ENCODE assay signal across 26 mouse cellular contexts in genomic region chr6:120147411-120147810, GRCm38 (mm10). TPM values are rescaled to one million over a fixed set of nuclear protein-coding genes. Genes with fewer than 3 reads are reported as not detected.
DNase-seq lines count a peak whose midpoint lies in the region; ATAC-seq lines count a peak whose summit lies in the region.
"Had no signal": no experiment of that assay in that cellular context is flagged by ENCODE, and none has a peak within 500 bp of the region (broad histone marks: within the 10 kb centered on the region; RNA-seq: fewer than 3 reads in every experiment).

No protein-coding gene starts in this region.

- intact Hi-C loops in heart, postnatal 25 days (cut with DNase I), result no loop called here

- no peaks in the 10 kb centered on the region for H3K36me3 ChIP-seq in heart, embryonic 10.5 days
- H3K36me3 ChIP-seq in lung, embryonic 16.5 days (ENCODE audit: control insufficient read depth, insufficient read depth, low read length), result no peaks in the 10 kb centered on the region
- H3K36me3 ChIP-seq in heart, embryonic 13.5 days, result no peaks in the 10 kb centered on the region
- H3K36me3 ChIP-seq: embryonic facial prominence, embryonic 10.5 days; intestine, embryonic 15.5 days; kidney, embryonic 15.5 days; limb, embryonic 12.5 days; midbrain, embryonic 13.5 days had no signal

- peak overlapping the region; percentile 49 for H3K27ac ChIP-seq in heart, embryonic 10.5 days
- H3K27ac ChIP-seq in lung, embryonic 16.5 days (ENCODE audit: low read length), result peak overlapping the region; percentile 75
- peak overlapping the region; percentile 71 for H3K27ac ChIP-seq in heart, embryonic 13.5 days (replicated peaks)
- H3K27ac ChIP-seq: embryonic facial prominence, embryonic 10.5 days; intestine, embryonic 15.5 days; kidney, embryonic 15.5 days; limb, embryonic 12.5 days; midbrain, embryonic 13.5 days had no signal

- H3K9ac ChIP-seq in lung, embryonic 16.5 days (ENCODE audit: low read length), result 0 out of 2 replicates have a peak overlapping the region, but pooled peaks have one; percentile 6
- H3K9ac ChIP-seq in heart, embryonic 13.5 days, result no peak overlapping the region
- H3K9ac ChIP-seq: intestine, embryonic 15.5 days; kidney, embryonic 15.5 days; limb, embryonic 12.5 days; liver, postnatal 0 days; midbrain, embryonic 13.5 days had no signal

- H3K4me3 ChIP-seq in heart, embryonic 10.5 days, result no peak overlapping the region
- H3K4me3 ChIP-seq in lung, embryonic 16.5 days (ENCODE audit: low read length), result no peak overlapping the region
- H3K4me3 ChIP-seq in heart, embryonic 13.5 days, result no peak overlapping the region
- H3K4me3 ChIP-seq: embryonic facial prominence, embryonic 10.5 days; intestine, embryonic 15.5 days; kidney, embryonic 15.5 days; limb, embryonic 12.5 days; midbrain, embryonic 13.5 days had no signal

- 81% methylated on average over 8 of the region's 8 CpGs for WGBS in heart, embryonic 10.5 days
- WGBS in lung, embryonic 16.5 days, result 79% methylated on average over 8 of the region's 8 CpGs
- 67% methylated on average over 8 of the region's 8 CpGs for WGBS in heart, embryonic 13.5 days

- H3K9me3 ChIP-seq in heart, embryonic 10.5 days, result no peaks in the 10 kb centered on the region
- H3K9me3 ChIP-seq in lung, embryonic 16.5 days (ENCODE audit: control insufficient read depth, low read length), result no peaks in the 10 kb centered on the region
- no peaks in the 10 kb centered on the region for H3K9me3 ChIP-seq in heart, embryonic 13.5 days
- H3K9me3 ChIP-seq: embryonic facial prominence, embryonic 10.5 days; intestine, embryonic 15.5 days; kidney, embryonic 15.5 days; limb, embryonic 12.5 days; midbrain, embryonic 13.5 days had no signal

- no peak overlapping the region for H3K4me2 ChIP-seq in lung, embryonic 16.5 days (ENCODE audit: low read depth, low read length)
- no peak overlapping the region for H3K4me2 ChIP-seq in heart, embryonic 13.5 days
- H3K4me2 ChIP-seq: intestine, embryonic 15.5 days; kidney, embryonic 15.5 days; limb, embryonic 12.5 days; liver, embryonic 11.5 days; midbrain, embryonic 13.5 days had no signal

- H3K4me1 ChIP-seq in heart, embryonic 10.5 days, result peaks cover 61% of the 10 kb centered on the region
- peaks cover 29% of the 10 kb centered on the region for H3K4me1 ChIP-seq in lung, embryonic 16.5 days (replicated peaks; ENCODE audit: control insufficient read depth, insufficient read depth, low read length)
- peaks cover 67% of the 10 kb centered on the region for H3K4me1 ChIP-seq in heart, embryonic 13.5 days
- H3K4me1 ChIP-seq: intestine, embryonic 15.5 days; kidney, embryonic 15.5 days had no signal

- no peaks in the 10 kb centered on the region for H3K27me3 ChIP-seq in heart, embryonic 10.5 days (ENCODE audit: insufficient read depth, poor library complexity, severe bottlenecking)
- H3K27me3 ChIP-seq in lung, embryonic 16.5 days (ENCODE audit: control insufficient read depth, insufficient read depth, low read depth, low read length), result no peaks in the 10 kb centered on the region
- H3K27me3 ChIP-seq in heart, embryonic 13.5 days (replicated peaks), result no peaks in the 10 kb centered on the region
- H3K27me3 ChIP-seq: intestine, embryonic 15.5 days; kidney, embryonic 15.5 days; limb, embryonic 12.5 days; midbrain, embryonic 13.5 days had no signal

- no peak for DNase-seq in heart, embryonic 10.5 days (ENCODE audit: low spot score)
- no peak for DNase-seq in heart, postnatal 25 days (ENCODE audit: low spot score)
- DNase-seq in lung, postnatal 36 days, result no peak
- DNase-seq in retina, postnatal 1 day, result peak; percentile 42
- DNase-seq: adrenal gland, postnatal 14 days; cerebellum, adult 11 months; cerebellum, postnatal 10 days; layer of hippocampus, postnatal 36 days; liver, postnatal 0 days; right cerebral cortex, postnatal 14 days had no signal

- ATAC-seq in lung, embryonic 16.5 days (ENCODE audit: low read depth), result no peak
- no peak for ATAC-seq in heart, embryonic 13.5 days (ENCODE audit: extremely low read depth, insufficient number of reproducible peaks, low FRiP score, low TSS enrichment)
- ATAC-seq in megakaryocyte-erythroid progenitor cell, adult 5-6 weeks (replicated peaks; ENCODE audit: low FRiP score, low TSS enrichment, poor library complexity, severe bottlenecking), result no peak
- ATAC-seq: hindbrain, embryonic 16.5 days; intestine, embryonic 15.5 days; liver, postnatal 0 days; midbrain, embryonic 13.5 days had no signal

RNA-seq across cellular contexts. Expression of gene Ninj2, which starts 54.3 kb away (rescaled TPM):
- polyA plus RNA-seq in heart, embryonic 10.5 days (2016; fragmentation: Nextera tagmentation; extraction: Ambion mirVana), result not detected in 2 replicates
- not detected for total RNA-seq in heart, postnatal 25 days (2021)
- 0.54 and 0.63 TPM in 2 replicates for polyA plus RNA-seq in lung, embryonic 16.5 days (2015; fragmentation: Nextera tagmentation; extraction: Ambion mirVana)
- polyA plus RNA-seq in heart, embryonic 13.5 days (2015; fragmentation: Nextera tagmentation; extraction: Ambion mirVana), result not detected in 2 replicates
- not detected in 2 replicates for total RNA-seq in megakaryocyte-erythroid progenitor cell, adult 5-6 weeks (2014; fragmentation: Nextera tagmentation)
- total RNA-seq in megakaryocyte-erythroid progenitor cell, adult 5-6 weeks (2017), result not detected in 2 replicates
- total RNA-seq: adrenal gland, postnatal 14 days; gastrocnemius, adult 18-20 months; hematopoietic stem cell, adult 5-6 weeks; megakaryocyte progenitor cell, adult 5-6 weeks; MEL; neutrophil, adult 5-6 weeks had no signal
- polyA plus RNA-seq: C2C12; embryonic facial prominence, embryonic 10.5 days; hindbrain, embryonic 16.5 days; intestine, embryonic 15.5 days; kidney, embryonic 15.5 days; limb, embryonic 12.5 days; liver, embryonic 11.5 days; midbrain, embryonic 13.5 days had no signal
